Mouse (Mus musculus): ENCODE measurements at regions not wholly inside any gene's neighbourhood (a gene's known extent, or its start where the extent isn't known, plus 50 kb on each side); places are given as distances from the start of the nearest gene placed in this dataset.

DNA sequence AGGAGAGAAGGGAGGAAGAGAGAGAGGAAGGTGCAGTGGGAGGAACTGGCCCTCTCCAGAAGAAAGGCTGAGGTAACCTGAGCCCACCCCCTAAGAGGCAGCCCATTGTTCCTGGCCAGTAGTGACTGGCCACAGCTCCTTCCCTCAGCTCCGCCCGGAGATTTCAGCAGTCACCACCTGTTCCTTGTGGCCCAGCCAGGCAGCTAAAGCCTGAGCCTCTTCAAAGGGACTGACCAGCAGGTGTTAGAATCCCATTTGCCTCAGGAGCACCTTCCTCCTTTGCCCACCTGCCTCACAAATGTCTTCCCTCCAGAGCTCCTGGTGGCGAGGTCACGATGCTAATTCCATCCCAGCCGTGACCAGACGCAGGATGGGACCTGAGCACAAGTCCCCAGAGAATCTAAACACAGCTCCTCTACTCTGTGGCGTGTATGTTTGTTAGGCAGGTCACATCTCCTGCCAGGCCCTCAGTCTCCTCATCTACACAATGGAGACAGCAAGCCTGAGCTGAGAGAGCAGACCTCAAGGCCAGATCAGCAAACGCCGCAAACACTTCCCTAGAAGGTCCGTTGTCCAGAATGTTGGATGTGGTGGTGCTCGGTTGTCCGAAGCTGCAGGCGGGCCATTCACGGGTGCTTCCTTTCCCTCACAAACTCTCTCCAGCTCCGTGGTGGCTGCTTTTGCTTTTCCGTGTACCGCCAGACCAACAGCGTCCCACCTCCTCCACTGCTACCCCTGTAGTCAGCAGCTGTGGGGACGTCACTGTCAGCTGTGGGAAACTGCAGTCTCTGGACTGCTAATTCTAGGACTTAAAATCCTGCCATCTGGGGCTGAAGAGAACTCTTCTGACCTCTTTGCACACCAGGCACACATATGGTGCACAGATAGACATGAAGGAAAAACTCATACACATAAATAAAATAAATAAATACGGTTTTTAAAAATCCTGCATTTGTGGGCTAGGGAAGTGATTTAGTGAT is 145.8 kb upstream of the Rad23b start:
- no peaks in the 10 kb centered on the region for H3K9me3 ChIP-seq (replicated peaks)
- no peaks in the 10 kb centered on the region for H3K4me1 ChIP-seq (replicated peaks)
- no peak for ATAC-seq (ENCODE audit: insufficient read depth)
- H3K36me3 ChIP-seq (replicated peaks) = no peaks in the 10 kb centered on the region
- no peak overlapping the region for H3K4me3 ChIP-seq (replicated peaks)
- no peak overlapping the region for H3K4me2 ChIP-seq
- H3K27ac ChIP-seq (replicated peaks) = no peak overlapping the region
- no peak overlapping the region for H3K9ac ChIP-seq
- no peaks in the 10 kb centered on the region for H3K27me3 ChIP-seq
- 45% methylated on average over 20 of the region's 20 CpGs for WGBS (ENCODE audit: insufficient replicate concordance)

DNA sequence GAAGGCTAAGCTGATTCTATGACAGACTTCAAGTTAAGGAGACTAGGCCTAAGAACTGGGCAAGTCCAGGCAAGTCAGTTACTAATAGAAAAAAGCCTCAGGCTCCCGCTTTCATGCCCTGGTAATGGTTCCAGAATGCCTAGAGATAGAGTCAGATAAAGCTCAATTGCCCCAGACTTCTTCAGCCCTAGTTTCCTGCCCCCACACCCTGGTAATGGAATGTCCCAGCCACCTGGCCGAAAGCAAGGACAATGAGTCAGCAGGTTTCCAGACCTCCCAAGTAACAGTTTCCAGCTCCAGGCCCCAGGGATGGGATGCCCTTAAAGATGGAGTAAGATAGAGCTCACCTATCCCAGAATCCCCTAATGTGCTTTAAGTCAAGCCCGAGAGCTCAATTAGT is 143.6 kb upstream of the Rad23b start:
- Histone ChIP-seq H3K9ac (no peak overlapping the region), H3K36me3 (replicated peaks) (no peaks in the 10 kb centered on the region), H3K4me3 (replicated peaks) (no peak overlapping the region), H3K4me1 (replicated peaks) (no peaks in the 10 kb centered on the region), H3K9me3 (replicated peaks) (no peaks in the 10 kb centered on the region), H3K4me2 (no peak overlapping the region), H3K27ac (replicated peaks) (no peak overlapping the region), H3K27me3 (no peaks in the 10 kb centered on the region)
- WGBS (ENCODE audit: insufficient replicate concordance) = 56% methylated on average over 3 of the region's 3 CpGs
- ATAC-seq (ENCODE audit: insufficient read depth) = no peak

DNA sequence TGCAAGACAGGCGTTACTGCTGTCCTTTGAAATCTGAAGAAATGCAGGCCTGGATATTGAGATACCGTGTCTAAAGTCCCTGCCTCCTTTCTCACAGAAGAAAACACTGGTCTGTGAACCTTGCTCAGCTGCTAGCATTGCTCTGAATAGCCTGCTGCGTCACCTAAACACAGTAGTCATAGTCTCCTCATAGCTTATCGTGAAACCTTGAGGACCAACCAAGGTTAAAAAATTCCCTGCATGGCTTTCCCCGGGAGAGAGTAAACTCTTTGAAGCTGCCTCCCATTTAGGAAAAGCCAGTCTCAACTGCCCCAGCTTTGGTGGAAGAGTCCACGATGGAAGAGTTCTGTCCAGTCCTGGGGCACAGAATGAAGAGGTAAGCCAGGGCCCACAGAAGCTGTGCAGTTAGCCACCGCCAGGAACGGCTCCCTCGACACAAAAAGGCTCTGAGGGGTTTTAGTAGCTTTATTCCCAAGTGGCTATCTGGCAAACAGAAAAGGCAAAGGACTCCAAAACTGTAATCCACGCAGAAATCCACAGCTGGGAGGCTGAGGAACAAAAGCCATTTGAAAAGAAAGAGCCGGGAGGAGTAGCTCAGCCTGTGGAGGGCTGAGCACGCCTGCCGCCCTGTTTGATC is 142.0 kb upstream of the Rad23b start:
- WGBS (ENCODE audit: insufficient replicate concordance) = 52% methylated on average over 13 of the region's 13 CpGs
- H3K4me3 ChIP-seq (replicated peaks) = no peak overlapping the region
- H3K9me3 ChIP-seq (replicated peaks) = no peaks in the 10 kb centered on the region
- no peaks in the 10 kb centered on the region for H3K4me1 ChIP-seq (replicated peaks)
- no peaks in the 10 kb centered on the region for H3K36me3 ChIP-seq (replicated peaks)
- H3K27me3 ChIP-seq = no peaks in the 10 kb centered on the region
- H3K4me2 ChIP-seq = no peak overlapping the region
- H3K27ac ChIP-seq (replicated peaks) = no peak overlapping the region
- no peak for ATAC-seq (ENCODE audit: insufficient read depth)
- H3K9ac ChIP-seq = no peak overlapping the region

DNA sequence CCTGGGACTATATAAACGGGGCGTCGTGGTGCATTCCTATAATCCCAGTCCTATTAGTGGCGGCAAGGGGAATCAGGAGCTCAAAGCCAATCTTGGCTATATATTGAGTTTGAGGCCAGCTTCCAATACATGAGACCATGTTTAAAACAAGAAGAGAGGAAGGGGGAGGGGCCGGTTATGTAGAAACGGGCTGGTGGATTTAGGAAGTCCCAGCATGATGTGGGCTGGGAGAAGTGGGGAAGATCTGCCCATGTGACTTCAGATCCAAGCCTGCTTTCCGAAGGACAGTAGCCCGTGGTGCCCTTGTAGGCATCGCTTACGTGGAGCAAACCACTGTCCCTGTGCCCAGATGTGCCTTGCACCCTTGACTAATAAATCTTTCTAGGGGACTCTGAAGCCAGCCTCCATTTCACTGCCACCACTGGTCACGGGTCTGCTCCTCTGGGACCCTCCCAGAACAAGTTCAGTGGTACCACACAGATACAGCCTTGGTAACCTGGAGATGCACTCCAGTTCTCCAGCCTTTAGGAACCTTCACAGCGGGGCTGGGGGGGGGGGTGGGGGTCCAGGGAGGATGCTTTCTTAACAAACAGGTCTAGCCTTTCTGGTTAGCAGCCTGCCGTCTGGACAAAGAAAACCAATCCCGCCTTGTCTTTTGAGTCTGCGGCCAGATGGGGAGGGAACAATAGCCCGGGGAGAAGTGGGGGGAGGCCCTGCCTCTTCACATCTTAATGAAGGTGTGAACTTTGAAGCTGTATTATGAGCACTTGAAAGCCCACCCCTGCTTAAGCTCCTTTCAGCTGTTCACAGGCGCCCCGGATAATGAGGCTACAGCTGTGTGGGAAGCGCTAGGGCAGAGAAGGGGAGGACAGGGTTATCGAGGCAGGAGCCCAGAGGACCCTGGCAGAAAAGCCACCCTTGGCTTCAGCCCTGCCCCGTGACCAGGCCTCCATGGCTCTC is 141.2 kb upstream of the Rad23b start:
- Histone ChIP-seq H3K36me3 (replicated peaks) (no peaks in the 10 kb centered on the region), H3K9ac (no peak overlapping the region), H3K4me1 (replicated peaks) (no peaks in the 10 kb centered on the region), H3K4me3 (replicated peaks) (no peak overlapping the region), H3K27me3 (no peaks in the 10 kb centered on the region), H3K9me3 (replicated peaks) (no peaks in the 10 kb centered on the region), H3K27ac (replicated peaks) (no peak overlapping the region), H3K4me2 (no peak overlapping the region)
- WGBS (ENCODE audit: insufficient replicate concordance) = 24% methylated on average over 21 of the region's 21 CpGs
- no peak for ATAC-seq (ENCODE audit: insufficient read depth)

DNA sequence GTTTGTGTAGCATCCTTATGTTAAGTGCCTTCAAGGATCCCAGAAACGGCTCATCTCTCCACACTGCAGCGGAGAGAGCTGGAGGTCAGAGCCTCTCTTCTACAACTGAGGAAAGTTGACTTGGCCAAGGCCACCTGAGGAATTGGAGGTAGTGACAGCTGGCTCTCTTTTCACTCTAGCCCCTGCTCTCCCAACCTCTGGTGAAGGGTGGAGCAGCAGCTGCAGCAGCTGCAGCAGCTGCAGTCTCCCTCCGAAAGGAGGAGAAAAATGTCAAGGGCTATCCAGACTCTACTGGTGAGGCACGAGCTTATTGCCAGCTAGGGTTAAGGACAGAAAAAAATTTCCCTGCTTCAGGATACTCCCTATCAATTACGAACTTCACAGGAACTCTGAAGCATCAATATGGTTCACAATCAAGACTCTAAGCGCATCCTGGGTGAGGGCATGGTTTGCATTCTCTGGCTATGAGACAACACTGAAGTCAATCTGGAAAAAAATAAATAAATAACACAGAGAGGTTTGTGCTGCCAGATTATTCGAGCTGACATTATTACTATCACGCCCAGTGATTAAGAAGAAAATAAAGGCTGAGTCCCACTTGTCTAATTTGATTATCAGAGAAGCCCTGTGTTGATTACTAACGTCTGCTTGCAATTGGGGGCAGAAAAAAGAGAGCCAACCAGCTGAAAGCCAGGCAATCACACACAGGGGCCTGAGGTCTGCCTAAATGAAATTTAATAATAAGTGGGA is 134.2 kb upstream of the Rad23b start:
- no peak for ATAC-seq (ENCODE audit: insufficient read depth)

DNA sequence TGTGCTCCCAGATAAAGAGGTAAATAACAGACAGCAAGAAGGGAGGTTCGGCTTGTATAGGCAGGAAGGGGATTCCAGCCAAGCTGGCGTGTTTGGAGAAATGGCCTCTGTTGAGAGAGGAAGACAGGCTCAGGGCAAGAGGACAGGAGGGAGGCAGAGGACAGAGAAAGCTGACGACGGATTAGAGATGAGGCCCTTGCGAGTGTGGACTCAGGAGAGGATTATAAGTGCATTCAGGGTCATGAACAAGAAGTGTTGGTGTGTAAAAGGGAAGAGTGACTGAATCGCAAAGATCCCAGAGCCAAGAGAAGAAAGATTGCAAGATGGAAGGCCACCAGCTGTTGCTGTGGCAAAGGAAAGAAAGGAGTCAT is 133.7 kb upstream of the Rad23b start:
- no peak for ATAC-seq (ENCODE audit: insufficient read depth)
- H3K4me1 ChIP-seq (replicated peaks) = no peaks in the 10 kb centered on the region
- WGBS (ENCODE audit: insufficient replicate concordance) = 53% methylated on average over 6 of the region's 6 CpGs
- H3K36me3 ChIP-seq (replicated peaks) = no peaks in the 10 kb centered on the region
- H3K9ac ChIP-seq = no peak overlapping the region
- H3K4me2 ChIP-seq = no peak overlapping the region
- no peak overlapping the region for H3K4me3 ChIP-seq (replicated peaks)
- no peaks in the 10 kb centered on the region for H3K9me3 ChIP-seq (replicated peaks)
- no peak overlapping the region for H3K27ac ChIP-seq (replicated peaks)
- H3K27me3 ChIP-seq = no peaks in the 10 kb centered on the region

More for the DNA sequence above, 134.2 kb upstream of the Rad23b start:
- WGBS (ENCODE audit: insufficient replicate concordance) = 50% methylated on average over 9 of the region's 9 CpGs
- no peak overlapping the region for H3K4me3 ChIP-seq (replicated peaks)
- H3K9me3 ChIP-seq (replicated peaks) = no peaks in the 10 kb centered on the region
- H3K27ac ChIP-seq (replicated peaks) = no peak overlapping the region
- no peaks in the 10 kb centered on the region for H3K27me3 ChIP-seq
- no peaks in the 10 kb centered on the region for H3K4me1 ChIP-seq (replicated peaks)
- H3K4me2 ChIP-seq = no peak overlapping the region
- H3K36me3 ChIP-seq (replicated peaks) = no peaks in the 10 kb centered on the region
- H3K9ac ChIP-seq = no peak overlapping the region

DNA sequence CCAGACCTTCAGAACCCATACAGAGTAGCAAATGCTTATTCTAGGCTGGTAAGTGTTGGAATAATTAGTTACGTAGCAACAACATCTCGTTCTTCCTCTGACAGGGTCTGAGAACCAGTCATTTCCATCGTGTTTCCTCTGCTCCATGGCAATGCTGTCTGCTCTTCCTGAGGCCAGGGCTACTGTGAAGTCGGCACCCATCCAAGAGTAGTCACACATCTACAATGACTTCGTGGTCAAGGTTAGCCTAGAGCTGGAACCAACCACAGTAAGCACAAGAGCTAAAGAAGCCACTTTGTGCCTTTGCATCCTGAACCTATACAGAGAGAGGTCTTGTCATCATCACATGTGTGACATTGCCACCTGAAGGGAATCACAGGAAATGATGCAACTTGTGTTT is 124.1 kb upstream of the Rad23b start:
- no peaks in the 10 kb centered on the region for H3K9me3 ChIP-seq (replicated peaks)
- no peak overlapping the region for H3K9ac ChIP-seq
- ATAC-seq (ENCODE audit: insufficient read depth) = no peak
- H3K27me3 ChIP-seq = no peaks in the 10 kb centered on the region
- no peaks in the 10 kb centered on the region for H3K36me3 ChIP-seq (replicated peaks)
- no peak overlapping the region for H3K4me2 ChIP-seq
- 55% methylated on average over 5 of the region's 5 CpGs for WGBS (ENCODE audit: insufficient replicate concordance)
- no peaks in the 10 kb centered on the region for H3K4me1 ChIP-seq (replicated peaks)
- no peak overlapping the region for H3K27ac ChIP-seq (replicated peaks)
- H3K4me3 ChIP-seq (replicated peaks) = no peak overlapping the region

DNA sequence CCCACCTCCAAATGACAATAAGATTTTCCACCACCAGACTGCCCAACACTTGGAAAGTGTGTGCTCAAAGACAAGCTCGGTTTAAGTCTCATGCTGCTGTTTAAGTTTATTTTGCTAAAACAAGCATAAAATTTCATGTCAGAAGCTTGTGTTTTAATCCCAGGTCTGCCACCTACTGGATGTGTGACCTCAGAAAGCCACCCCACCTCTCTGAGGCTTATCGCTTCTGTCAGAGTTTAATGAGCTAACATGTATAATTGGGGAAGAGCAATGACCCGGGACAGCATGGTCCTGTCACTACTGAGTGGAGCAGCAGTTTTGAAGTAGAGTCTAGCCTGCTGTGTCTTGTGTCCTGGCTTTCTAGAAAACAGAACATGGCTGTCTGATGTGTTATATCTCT is 122.4 kb upstream of the Rad23b start:
- no peak overlapping the region for H3K27ac ChIP-seq (replicated peaks)
- no peak overlapping the region for H3K4me2 ChIP-seq
- no peak overlapping the region for H3K4me3 ChIP-seq (replicated peaks)
- WGBS (ENCODE audit: insufficient replicate concordance) = 45% methylated on average over 3 of the region's 3 CpGs
- H3K9ac ChIP-seq = no peak overlapping the region
- no peaks in the 10 kb centered on the region for H3K4me1 ChIP-seq (replicated peaks)
- H3K27me3 ChIP-seq = no peaks in the 10 kb centered on the region
- no peaks in the 10 kb centered on the region for H3K9me3 ChIP-seq (replicated peaks)
- ATAC-seq (ENCODE audit: insufficient read depth) = no peak
- no peaks in the 10 kb centered on the region for H3K36me3 ChIP-seq (replicated peaks)

DNA sequence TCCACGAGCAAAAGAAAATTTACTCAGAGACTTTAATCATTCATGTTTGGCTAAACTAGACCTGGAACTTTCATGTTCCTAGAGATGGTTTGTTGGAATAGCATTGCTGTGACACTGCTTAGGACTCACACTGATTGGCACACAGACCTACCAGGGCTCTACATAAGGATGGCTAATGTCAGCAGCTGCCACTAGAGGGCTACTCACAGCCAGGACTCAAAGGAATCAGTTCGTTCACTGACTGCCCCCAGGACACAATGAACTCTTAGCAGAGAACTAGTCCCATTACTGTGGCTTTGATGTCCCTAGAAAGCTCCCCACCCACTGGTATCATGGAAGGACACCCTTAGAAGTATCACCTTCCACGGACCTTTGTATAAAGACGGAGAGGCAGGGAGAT is 118.3 kb upstream of the Rad23b start:
- no peak overlapping the region for H3K4me2 ChIP-seq

DNA sequence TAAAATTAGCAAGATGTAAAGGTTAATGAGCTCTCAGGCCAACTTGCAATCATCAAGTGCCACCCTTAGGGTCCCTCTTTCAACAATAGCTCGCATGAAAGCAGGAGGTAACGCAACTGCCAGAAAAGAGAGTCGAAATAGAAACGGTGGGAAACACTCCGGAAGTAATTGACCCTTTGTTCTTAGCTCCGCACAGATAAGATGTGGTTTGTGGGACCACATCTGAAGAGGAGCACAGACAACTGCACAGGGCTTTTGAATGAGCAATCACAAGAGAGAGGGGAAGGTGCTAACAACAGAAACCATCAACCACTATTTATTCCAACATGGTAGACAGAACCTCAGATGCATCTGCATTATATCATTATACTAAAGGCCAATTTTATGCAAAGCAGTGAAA is 112.0 kb upstream of the Rad23b start:
- Histone ChIP-seq H3K36me3 (replicated peaks) (no peaks in the 10 kb centered on the region), H3K9me3 (replicated peaks) (no peaks in the 10 kb centered on the region), H3K27me3 (no peaks in the 10 kb centered on the region), H3K4me2 (no peak overlapping the region), H3K4me1 (replicated peaks) (no peaks in the 10 kb centered on the region), H3K27ac (replicated peaks) (no peak overlapping the region), H3K4me3 (replicated peaks) (no peak overlapping the region), H3K9ac (no peak overlapping the region)
- no peak for ATAC-seq (ENCODE audit: insufficient read depth)
- 41% methylated on average over 6 of the region's 6 CpGs for WGBS (ENCODE audit: insufficient replicate concordance)

More for the DNA sequence above, 118.3 kb upstream of the Rad23b start:
- no peak overlapping the region for H3K4me3 ChIP-seq (replicated peaks)
- no peak overlapping the region for H3K27ac ChIP-seq (replicated peaks)
- no peaks in the 10 kb centered on the region for H3K27me3 ChIP-seq
- no peaks in the 10 kb centered on the region for H3K4me1 ChIP-seq (replicated peaks)
- no peak for ATAC-seq (ENCODE audit: insufficient read depth)
- no peak overlapping the region for H3K9ac ChIP-seq
- 27% methylated on average over 4 of the region's 4 CpGs for WGBS (ENCODE audit: insufficient replicate concordance)
- no peaks in the 10 kb centered on the region for H3K9me3 ChIP-seq (replicated peaks)
- no peaks in the 10 kb centered on the region for H3K36me3 ChIP-seq (replicated peaks)
